Mouse (Mus musculus): ENCODE results near the gene Adgrl2.

Adgrl2 gene

DNA sequence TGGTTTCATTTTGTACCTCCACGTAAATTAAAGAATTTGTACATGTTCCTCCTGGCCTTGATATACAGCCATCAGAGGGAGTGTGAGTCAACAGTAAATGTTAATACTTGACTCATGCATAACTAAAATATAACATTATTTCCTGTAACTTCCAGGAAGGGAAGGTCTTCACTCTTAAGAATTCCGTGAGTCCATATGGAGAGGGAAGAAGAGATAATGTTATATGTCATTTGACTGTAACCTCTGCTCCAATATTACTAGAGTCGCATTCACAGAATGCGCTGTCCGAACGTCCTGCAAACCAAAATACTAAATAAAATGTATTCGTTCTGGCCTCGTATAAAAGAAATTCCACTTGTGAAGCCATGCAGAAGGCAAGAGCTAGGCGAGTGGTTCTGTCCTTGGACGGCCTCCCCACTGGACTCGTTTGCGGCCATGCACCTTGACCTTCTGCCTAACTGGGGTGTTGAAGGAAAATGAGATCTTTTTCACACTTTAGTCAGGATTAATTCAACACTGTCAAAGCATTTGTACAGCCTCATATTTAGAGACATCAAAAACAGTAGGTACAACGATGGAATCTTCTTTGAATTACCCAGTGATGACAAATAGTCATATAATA is 68.3 kb downstream of the Adgrl2 start:
- no peak for DNase-seq (ENCODE audit: low spot score in 2 of 2)

DNA sequence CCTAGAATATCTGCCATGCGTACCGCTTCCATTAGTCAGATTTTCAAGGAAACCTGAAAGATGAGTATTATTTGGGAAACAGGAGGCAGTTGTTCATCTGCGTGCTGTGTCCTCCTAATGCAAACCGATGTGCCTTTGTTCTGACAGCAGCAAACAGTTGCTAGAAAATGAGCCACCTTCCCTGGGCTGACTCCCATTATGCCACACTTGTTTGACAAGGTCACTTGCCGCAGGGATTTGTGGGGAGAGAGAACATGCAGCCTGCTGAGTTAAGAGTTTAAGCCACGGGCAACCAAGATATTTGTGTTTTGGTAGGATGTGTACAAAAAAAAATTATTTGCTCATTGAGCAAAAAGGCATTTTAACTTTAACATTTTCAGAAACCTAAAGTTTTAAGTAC is 69.5 kb downstream of the Adgrl2 start:
- DNase-seq (ENCODE audit: low spot score in 2 of 2), result no peak

DNA sequence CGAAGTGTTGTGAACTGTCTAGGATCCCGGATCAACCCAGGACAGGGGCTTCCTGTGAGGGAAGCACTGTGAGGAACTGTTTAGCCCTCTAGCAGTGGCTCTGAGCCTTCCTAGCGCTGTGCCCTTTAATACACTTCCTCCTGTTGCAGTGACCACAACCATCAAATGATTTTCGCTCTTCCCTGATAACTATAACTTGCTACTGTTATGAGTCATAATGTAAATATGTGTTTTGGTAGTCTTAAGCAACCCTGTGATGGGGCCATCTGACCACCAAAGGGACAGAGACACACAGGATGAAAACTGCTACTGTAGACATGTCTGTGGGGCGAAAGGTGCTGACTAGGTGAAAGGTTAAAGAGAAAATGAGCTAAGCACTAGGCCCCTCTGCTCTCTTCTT is 71.9 kb downstream of the Adgrl2 start:
- no peak for DNase-seq (ENCODE audit: low spot score in 2 of 2)

- no peak for DNase-seq (ENCODE audit: low spot score in 2 of 2)
These were observed 72.5 kb downstream of the Adgrl2 start for GRCm38 (mm10) chr3:148917837-148918236.

DNA sequence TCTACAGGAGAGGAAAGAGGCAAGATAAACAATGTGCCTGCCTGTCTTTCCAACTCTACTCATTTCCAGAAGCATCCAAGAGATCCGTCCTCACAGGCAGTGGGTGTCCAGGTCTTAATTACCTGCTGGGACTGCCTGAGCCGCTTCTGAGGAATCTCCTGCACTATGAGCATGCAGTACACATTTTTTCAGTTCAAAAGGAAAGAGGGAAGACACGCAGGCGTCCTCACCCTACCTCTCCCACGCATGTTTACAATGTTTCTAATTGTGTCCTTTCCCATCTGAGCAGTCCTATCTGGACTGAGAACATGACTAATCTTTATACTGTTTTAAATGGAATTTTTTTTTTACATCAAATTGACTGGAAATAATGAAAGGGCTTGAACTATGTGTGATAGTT is 74.1 kb downstream of the Adgrl2 start:
- no peak for DNase-seq (ENCODE audit: low spot score in 2 of 2)

DNA sequence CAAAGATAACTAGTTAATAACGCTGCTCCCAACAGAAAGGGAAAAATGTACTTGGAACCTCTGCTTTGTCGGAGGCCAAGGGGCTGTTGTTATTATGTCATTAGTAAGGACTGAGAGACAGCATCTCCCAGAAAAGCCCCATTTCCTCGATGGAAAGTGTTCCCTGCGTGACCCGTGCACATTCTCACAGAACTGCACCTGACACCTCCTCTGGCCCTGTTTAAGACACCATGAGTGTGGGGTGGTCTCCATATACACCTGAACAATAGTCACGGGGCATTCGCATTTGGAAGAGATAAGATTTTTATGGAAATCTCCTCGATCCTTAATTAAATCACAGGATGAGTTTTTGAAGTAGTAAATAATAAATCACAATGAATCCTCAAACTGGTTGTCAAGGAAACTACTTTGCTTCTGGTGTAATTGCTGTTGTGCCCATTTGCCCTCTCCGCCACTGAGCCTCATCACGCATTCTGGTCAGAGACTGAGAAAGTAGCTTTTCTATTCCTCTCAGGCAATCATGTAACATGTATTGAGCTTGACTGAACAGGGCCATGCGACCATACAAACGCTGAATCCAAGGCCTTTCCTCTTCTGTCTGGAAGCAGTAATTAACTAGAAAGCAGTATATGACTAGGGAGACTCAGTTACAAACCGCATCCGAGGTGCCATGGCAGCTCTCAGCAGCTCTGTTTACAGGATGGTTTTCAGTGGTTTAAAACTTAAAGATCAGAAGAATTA is 77.2 kb downstream of the Adgrl2 start:
- no peak for DNase-seq (ENCODE audit: low spot score in 2 of 2)

DNA sequence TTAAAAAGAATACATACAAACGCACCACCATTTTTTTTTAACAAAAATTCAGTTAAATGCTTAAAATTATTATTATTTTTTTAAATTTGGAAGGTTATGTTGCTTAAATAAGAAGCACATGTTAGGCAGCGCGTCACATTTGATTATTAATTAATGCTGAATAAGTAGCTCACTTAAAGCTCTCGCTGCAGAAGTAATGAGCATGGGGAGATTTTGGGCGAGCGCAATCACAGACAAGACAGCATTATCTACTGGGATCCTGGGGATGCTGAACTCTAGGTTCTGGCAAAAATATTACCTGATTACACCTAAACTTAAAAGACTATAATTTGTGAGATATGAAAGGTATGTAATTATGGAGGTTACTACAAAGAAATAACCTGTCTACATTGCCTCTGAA is 77.8 kb downstream of the Adgrl2 start:
- DNase-seq (ENCODE audit: low spot score in 2 of 2), result no peak

DNA sequence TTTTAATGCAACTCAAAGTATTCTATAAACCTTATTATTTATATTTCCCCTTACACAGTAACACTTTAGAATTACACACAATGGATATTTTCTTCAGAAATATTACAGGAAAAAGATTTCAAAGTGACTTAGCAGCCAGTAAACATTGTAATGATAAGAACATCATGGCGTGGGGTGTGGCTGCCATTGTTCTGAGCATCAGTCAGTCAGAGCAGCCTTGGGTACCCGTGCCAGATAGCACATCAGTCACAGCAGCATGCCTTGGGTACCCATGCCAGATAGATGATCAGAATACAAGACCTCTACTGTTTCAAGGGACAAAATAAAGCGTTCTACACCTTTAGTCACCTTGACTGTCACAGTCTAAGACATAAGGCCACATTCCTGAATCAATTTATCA is 82.5 kb downstream of the Adgrl2 start:
- no peak for DNase-seq (ENCODE audit: low spot score in 2 of 2)

- no peak for DNase-seq (ENCODE audit: low spot score in 2 of 2)
These were observed 83.2 kb downstream of the Adgrl2 start for GRCm38 (mm10) chr3:148907024-148907778.

GRCm38 (mm10) chr3:148905906-148906779 is 84.2 kb downstream of the Adgrl2 start:
- no peak for DNase-seq (ENCODE audit: low spot score in 2 of 2)

DNA sequence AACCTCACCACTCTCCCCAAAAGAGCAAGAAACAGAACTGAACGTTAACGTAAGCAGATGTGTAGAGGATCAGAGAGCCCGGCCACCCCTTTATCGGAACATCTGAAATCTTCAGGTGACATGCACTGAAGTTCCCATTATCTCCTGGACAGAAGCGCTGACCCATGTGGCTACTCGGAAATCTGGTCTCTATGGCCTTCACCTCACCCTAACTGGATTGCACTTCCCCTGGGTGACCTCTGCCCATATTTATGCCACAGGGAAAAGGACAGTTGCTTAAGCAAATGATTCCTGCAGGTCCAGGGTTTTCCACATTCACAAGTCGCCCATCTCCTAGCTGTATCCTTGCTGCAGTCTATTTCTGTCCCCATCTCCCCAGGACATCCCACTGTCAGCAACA is 84.9 kb downstream of the Adgrl2 start:
- DNase-seq (ENCODE audit: low spot score in 2 of 2), result no peak

DNA sequence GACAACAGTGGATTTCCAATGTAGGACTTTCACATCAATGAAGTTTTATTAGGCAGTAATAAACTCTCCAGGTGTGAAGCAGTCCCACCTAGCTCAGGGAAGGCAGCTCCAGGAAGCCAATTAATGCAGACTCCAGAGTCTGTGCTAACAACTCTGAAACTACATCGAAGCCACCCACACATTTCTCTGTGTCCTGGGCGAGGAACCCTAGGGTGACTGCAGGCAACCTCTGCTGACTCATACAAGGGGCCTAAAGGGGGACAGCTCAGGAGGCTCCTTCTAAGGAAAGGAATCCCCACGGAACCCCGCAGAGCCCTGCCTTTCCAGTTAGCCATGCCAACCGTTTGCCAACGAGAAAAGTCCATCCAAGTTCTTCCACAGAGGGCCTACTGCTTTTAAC is 90.5 kb downstream of the Adgrl2 start:
- no peak for DNase-seq (ENCODE audit: low spot score in 2 of 2)

DNA sequence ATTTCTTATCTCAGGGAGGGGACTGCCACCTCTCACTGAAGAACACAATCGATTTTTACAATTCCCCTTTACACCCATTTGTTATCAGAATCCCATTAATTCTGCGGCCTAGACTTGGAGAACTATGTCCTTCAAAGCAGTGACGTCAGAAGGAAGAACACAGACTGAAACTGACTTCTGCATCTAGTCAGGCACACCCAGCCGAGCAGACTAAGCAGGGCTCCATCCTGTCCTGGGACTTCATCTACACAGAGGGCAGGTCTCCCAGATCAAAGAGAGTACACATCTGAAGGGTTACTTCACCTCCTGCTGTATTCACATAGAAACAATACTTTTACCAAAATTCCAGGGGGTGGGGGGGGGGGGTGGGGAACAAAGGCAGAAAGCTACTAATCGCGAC is 90.9 kb downstream of the Adgrl2 start:
- no peak for DNase-seq (ENCODE audit: low spot score in 2 of 2)

DNA sequence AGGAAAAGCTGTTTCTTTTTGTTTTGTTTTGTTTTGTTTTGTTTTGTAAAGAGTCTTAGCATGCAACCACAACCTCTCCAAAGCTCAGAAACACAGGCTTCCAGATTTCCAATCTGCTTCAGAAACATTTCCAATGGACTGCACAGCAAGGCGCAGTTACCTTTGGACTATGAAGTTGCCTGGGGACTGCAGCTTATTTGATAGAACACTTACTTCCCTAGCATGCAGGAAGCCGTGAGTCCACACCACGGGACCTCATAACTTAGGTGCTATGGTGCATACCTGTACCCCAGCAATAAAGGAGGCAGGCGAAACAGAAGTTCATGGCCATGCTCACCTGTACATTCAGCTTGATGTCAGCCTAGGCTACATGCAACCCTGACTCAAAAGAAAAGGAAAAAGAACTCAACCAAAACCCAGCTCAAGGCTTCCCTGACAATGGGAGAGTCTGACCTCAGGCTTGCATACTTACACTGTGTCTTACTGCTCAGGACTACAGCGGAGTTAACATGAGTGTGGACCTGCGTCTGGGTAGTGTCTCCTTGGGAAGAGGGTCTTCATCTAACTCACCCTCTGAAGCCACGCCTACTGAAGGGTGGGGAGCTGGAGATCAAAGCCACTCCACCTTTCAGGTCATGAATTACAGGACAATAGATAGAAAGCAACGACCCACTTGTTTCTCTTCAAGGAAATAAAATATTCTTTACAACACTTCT is 91.7 kb downstream of the Adgrl2 start:
- no peak for DNase-seq (ENCODE audit: low spot score in 2 of 2)

DNA sequence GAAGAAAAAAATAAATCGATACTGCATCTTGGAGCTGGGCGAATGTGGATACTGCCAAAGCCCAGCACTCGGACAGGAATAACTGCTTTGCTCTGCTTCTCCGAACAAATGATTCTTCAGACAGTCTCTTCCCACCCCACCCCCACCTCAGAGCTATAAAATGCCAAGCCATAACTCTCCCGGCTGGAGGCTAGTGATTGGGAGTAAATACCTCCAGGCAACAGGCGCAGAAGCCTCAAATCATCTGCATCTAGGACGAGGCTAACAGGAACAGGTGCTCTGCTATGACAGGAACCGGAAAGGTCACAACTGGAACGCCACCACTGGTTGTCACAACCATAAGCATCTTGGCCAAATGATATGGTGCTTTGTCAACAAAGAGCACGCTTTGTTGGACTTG is 94.1 kb downstream of the Adgrl2 start:
- no peak for DNase-seq (ENCODE audit: low spot score in 2 of 2)

DNA sequence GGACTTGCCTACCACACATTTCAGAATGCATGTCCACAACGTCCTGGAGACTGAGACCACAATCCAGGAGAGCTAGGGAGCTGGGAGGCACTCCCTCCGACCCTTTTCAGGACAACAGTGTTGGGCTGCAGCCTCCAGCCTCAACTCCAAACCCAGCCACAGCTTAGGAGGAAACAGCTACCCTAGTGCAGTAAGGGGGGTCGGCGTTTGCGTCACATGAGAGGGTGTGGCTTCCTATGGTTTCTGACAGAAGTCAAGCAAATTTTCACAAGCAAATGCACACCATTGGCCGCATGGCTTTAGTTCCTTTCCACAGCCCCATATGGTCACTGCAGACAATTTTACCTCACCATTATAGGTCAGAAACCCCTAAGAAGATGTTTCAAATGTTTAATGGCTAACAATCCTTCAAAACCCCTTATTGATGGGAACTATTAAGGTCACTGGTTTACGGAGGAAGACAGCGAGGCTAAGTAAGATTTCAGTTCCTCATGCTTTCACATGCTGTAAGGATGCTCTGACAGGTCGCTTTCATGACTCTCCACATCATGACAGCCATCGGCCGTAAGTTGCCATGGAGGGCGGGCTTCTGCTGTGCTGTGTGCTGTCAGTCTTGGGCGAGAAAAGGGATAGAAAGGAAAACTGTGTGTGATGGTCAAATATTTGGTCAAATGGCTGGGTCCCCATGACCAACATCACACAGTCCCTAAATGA is 94.8 kb downstream of the Adgrl2 start:
- DNase-seq (ENCODE audit: low spot score in 2 of 2), result no peak

GRCm38 (mm10) chr3:148894867-148895266 is 95.5 kb downstream of the Adgrl2 start:
- no peak for DNase-seq (ENCODE audit: low spot score in 2 of 2)

DNA sequence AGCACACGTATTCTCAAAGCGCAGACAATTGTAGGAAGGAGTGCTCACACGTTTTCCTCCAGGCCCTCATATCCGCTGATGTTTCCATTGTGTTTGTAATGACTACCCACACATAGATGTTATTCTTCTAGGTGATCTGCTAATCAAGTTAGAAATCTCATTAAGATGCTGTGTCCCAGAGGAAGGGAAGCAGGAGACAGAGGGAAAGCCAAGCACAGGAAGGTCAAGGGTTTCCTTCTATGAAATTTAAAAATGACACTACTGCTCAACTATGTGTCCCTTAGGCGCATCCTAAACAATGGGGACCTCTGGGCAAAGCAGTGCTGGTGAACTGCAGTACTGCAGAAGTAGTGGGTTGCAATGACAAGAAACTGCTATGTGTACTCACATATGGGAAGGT is 102.5 kb downstream of the Adgrl2 start:
- no peak for DNase-seq (ENCODE audit: low spot score in 2 of 2)

- DNase-seq (ENCODE audit: low spot score in 2 of 2), result no peak
These were observed 103.4 kb downstream of the Adgrl2 start for GRCm38 (mm10) chr3:148886956-148887355.

DNA sequence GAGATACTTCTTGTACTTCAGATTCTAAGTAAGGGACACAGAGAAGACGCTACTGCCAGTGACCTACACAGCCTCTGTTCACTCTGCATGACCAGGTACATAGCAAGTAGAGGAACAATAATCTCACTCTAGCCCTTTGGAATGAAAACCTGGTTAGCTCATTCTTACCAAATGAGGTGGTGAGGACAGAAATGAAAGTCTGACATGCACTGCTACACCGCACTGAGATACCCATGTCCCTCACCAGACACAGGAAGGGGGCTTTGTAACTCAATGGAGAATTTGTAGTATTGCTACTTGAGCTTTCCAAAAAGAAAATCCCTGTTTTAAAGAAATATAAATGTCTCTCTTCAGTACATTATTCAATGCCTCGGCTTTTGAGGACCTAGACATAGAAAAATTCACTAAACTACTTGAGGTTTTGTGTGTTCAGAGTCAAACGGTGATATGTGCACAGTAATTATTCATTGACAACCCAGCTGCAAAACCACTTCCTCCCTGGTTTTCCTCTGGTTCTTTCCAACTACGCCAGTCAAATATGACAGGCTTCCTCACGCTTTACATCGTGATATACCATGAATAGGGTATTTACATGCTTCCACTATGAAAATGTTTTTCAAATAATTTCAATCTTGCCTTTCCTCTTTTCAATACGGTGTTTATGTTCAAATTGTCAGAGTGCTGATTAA is 104.2 kb downstream of the Adgrl2 start:
- no peak for DNase-seq (ENCODE audit: low spot score in 2 of 2)
